Mouse (Mus musculus): ENCODE data around the gene Rpp14.
A peak's percentile ranks its signal among the peaks of the same experiment; 100 is the strongest.

Gene Rpp14

DNA sequence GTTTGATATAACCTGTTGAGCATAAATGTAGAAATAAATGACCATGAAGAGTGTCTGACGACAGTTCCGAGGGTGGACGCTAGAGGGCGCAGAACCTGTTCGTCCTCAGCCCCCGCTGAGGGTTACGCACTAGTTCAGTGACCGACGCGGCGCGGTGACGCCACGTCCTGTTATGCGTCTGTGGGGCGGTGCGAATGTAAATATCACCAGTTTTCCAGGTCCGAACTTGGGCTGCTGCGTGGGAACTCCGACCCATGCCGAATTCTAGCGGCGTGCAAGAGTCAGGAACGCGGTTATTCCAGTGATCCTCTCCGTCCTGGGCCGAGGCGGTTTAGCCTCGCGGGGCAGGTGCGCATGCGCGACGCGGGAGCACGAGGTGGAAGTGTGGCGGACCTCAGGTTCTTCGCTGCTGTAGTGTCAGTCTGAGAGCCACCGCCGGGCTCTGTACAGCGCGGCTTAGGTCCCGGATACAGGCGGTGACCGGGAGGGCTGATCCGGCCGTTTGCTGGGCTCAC is at the start of gene Rpp14:
Rpp14 (plus strand) TSS at position 203 of the 515 bp plus-strand sequence.
- peak; percentile 99 for DNase-seq (ENCODE audit: low spot score)

- no peak for DNase-seq (ENCODE audit: low spot score)
Observed at GRCm38 (mm10) chr14:8030535-8030934, 49.6 kb upstream of the Rpp14 start.

- DNase-seq (ENCODE audit: low spot score), result no peak
Observed at GRCm38 (mm10) chr14:8032087-8032944, 47.9 kb upstream of the Rpp14 start.

DNA sequence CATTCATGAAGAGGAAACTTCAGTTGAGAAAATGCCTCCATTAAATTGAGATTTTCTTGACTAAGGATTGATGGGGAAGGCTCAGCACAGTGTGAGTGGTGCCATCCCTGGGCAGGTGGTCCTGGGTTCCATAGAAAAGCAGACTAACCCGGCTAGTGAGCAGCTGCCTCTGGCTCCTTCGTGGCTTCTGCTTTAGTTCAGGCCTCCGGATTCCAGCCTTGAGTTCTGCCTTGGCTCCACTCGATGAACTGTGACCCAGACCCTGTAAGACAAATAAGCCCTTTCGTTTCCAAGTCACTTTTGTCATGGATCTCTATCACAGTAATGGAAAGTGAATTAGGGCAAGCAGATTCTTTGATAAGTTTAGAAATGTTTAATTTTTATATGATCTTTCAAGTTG is 45.6 kb upstream of the Rpp14 start:
- no peak for DNase-seq (ENCODE audit: low spot score)

- DNase-seq (ENCODE audit: low spot score), result no peak
Observed at GRCm38 (mm10) chr14:8035951-8036350, 44.2 kb upstream of the Rpp14 start.

- DNase-seq (ENCODE audit: low spot score), result no peak
Observed at GRCm38 (mm10) chr14:8036406-8036805, 43.8 kb upstream of the Rpp14 start.

DNA sequence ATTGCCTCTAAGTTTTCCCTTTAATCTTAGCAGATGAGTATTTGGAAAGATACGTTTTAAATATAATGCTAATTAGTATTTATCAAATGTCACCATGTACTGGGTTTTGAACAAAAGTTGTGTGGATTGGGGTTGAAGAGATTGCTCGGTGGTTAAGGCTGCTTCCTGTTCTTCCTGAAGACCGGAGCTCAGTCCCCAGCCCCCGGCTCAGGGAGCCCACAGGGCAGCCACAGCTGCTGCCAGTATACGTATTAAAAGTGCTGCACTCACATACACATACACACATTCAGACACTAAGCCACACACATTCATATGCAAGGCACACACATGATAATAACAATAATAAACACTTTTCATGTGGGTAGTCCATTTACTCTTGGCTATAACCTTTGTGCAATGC is 42.0 kb upstream of the Rpp14 start:
- no peak for DNase-seq (ENCODE audit: low spot score)

- no peak for DNase-seq (ENCODE audit: low spot score)
Observed at GRCm38 (mm10) chr14:8038791-8039448, 41.2 kb upstream of the Rpp14 start.

- no peak for DNase-seq (ENCODE audit: low spot score)
Observed at GRCm38 (mm10) chr14:8040179-8040578, 40.0 kb upstream of the Rpp14 start.

- DNase-seq (ENCODE audit: low spot score), result no peak
Observed at GRCm38 (mm10) chr14:8040911-8041678, 39.1 kb upstream of the Rpp14 start.

DNA sequence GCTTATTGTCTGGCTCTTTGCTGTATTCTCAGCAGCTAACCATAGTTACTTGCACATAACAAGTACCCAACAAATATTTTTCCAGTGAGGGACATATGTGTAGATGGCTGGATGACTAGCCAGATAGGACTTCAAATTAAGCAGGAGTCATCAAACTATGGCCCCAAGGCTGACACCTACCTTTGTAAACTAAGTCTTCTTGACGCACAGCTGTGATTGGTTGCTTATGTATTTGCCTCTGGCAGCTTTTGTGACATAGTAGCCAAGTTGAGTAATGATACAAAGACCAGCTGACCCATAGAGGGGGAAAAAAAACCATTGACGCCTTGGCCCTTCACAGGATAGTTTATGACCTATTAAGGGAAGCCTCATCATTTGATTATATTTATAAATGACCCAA is 38.0 kb upstream of the Rpp14 start:
- DNase-seq (ENCODE audit: low spot score), result no peak

- DNase-seq (ENCODE audit: low spot score), result no peak
Observed at GRCm38 (mm10) chr14:8042577-8042976, 37.6 kb upstream of the Rpp14 start.

- peak; percentile 71 for DNase-seq (ENCODE audit: low spot score)
Observed at GRCm38 (mm10) chr14:8044330-8044729, 35.8 kb upstream of the Rpp14 start.

DNA sequence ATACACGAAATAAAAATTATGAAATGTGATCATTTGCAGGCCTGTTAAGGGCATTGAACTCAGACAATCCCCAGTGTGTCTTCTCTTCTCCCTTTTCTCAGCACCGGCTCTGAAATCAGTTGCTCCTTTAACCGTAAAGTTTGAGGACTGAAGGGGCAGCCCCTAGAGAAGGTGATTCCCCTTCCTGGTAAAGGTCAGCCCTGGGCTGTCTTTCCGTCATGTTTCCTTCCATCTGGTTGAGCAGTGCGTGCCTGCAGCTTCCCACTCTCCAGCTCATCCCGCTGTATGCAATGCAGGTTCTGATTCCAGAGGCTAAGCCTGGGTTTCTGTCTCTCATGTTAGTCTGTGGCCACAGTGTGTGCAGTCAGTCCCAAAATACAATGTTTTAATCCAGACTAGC is 35.4 kb upstream of the Rpp14 start:
- no peak for DNase-seq (ENCODE audit: low spot score)

GRCm38 (mm10) chr14:8045187-8045846 is 34.9 kb upstream of the Rpp14 start:
- no peak for DNase-seq (ENCODE audit: low spot score)

DNA sequence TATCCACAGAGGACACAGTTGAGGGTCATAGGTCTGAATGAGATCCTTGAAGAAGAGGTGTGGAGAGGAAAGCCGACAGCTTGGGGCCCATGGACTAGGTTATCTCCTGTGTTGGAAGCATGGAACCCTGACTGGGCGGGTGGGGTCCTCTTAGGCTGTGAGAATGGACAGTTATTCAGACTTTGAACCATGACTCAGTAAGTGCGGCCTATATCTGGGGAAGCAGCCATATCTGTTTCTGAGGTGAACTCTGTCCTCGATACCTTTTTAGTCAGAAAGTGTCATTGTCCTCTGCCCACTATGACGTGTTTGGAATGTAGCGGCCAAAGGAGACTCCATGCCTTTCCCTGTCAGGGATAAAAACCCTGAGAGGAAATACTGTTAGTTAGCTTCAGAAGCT is 33.3 kb upstream of the Rpp14 start:
- DNase-seq (ENCODE audit: low spot score), result no peak

GRCm38 (mm10) chr14:8049334-8049733 is 30.8 kb upstream of the Rpp14 start:
- no peak for DNase-seq (ENCODE audit: low spot score)

DNA sequence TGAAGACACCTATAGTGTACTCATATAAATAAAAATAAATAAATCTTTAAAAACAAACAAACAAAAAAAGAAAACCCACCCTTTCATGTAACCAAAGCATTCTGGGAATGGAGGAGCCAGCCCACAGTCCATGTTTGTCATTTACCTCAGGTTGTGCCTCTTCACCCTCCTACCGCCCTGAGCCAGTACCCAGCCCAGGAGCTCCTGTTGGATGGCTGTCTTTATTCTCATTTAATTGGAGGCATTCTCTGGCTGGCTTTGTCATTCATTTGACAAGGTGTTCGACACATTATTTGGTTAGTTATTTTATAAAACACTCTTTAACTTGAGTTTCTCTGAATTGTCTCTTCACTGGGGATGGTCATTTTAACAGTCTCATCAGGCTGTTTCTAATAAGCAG is 28.3 kb upstream of the Rpp14 start:
- DNase-seq (ENCODE audit: low spot score), result no peak

GRCm38 (mm10) chr14:8052661-8053060 is 27.5 kb upstream of the Rpp14 start:
- no peak for DNase-seq (ENCODE audit: low spot score)

GRCm38 (mm10) chr14:8054310-8055102 is 25.7 kb upstream of the Rpp14 start:
- DNase-seq (ENCODE audit: low spot score), result no peak

GRCm38 (mm10) chr14:8056076-8056475 is 24.1 kb upstream of the Rpp14 start:
- DNase-seq (ENCODE audit: low spot score), result no peak

All from embryo, embryonic 10.5 days (tissue).